Mouse (Mus musculus) megakaryocyte progenitor cell, adult 5-6 weeks (primary cell): ENCODE data around the gene Col24a1. TPM values are rescaled to one million over a fixed set of nuclear protein-coding genes. Genes with fewer than 3 reads are reported as not detected.
A peak's percentile ranks its signal among the peaks of the same experiment; 100 is the strongest.
"Not testable (repeated sequence)": the region's sequence is repeated elsewhere in the genome, so short reads cannot be mapped to it uniquely, and the experiment has no call there.

ENCODE experiments used
- ATAC-seq: replicated peaks from 2 replicates; pipeline ENCODE4 v1.8.0; 2016; ENCODE audit warnings: mild to moderate bottlenecking, moderate TSS enrichment, inconsistent platforms; ENCODE audit not compliant: poor library complexity
- total RNA-seq, 2 experiments: library from RNA; stranded (forward) in 1 of 2; stranded (reverse) in 1 of 2; fragments of 157-497, 149-512 nt in 1 of 2; fragments of 200-1000 nt in 1 of 2; gene quantifications; 2 replicates each; pipeline versions ENCODE4 v1.2.3 to v1.2.4; 2015 to 2017

Col24a1 gene
- total RNA-seq, 2 experiments from 2014 or later = not detected

DNA sequence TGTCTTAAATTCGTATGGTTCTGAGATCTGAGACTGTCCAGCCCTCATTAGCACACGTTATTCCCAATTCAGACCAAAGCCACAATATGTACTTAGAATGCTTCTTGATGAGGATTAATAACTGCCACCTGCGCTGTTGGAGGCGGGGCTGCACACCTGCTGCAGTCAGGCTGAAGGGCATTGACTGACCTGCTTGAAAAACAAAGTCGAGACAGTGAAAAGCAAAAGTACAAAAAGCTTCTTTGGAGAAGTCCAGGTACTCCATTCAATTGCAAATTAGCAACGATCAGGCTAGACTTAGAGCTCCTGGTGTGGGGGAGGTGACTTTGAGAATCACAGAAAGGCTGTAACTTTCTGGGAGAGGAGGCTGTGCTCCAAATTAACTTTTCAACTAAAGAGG, 150.9 kb downstream of the Col24a1 start:
- not testable (repeated sequence) for ATAC-seq

GRCm38 (mm10) chr3:145457039-145457438, 164.8 kb downstream of the Col24a1 start:
- no peak for ATAC-seq

DNA sequence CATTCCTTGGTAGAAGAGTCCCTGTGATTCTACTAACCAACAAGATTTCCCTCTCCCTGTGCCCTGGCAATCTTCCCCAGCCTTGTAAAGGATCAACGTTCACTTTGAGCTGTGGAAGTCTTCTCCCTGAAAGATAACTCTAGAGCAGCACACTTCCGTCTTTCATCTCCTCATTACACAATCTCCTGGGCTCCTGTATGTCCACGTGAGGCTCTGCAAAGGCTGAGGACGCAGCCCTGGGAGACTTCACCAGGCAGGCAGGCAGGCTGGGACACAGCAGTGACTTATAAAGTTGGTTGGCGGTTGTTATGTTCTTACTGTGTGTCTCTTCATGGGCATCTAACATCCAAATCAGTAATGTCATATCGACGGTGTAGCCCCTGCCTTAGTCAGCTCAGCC, 170.1 kb downstream of the Col24a1 start:
- no peak for ATAC-seq

GRCm38 (mm10) chr3:145463731-145464130, 171.5 kb downstream of the Col24a1 start:
- no peak for ATAC-seq

DNA sequence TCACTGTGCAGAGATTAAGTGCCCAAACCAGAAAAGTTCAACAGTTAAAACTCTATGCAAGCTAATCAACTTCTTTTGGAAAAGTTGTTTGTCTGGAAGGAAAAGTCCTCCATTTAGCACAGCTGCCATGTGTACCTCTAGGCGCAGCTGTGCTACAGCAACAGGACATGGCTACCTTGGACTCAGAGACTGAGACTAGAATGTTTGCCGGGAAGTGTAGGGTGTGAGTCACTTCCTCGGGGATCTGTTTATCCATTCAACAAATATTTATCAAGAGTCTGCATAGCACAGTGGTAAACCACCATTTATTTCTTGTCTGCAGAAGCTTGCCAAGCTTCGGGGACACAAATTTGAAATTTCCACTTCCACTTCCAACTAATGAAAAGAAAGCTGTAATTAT, 178.8 kb downstream of the Col24a1 start:
- no peak for ATAC-seq

GRCm38 (mm10) chr3:145474163-145474562, 181.9 kb downstream of the Col24a1 start:
- no peak for ATAC-seq

- no peak for ATAC-seq
Observed at GRCm38 (mm10) chr3:145476634-145477033, 184.4 kb downstream of the Col24a1 start.

- no peak for ATAC-seq
Observed at GRCm38 (mm10) chr3:145477074-145477473, 184.8 kb downstream of the Col24a1 start.

- ATAC-seq = no peak
Observed at GRCm38 (mm10) chr3:145478446-145478845, 186.2 kb downstream of the Col24a1 start.

- ATAC-seq = no peak
Observed at GRCm38 (mm10) chr3:145490279-145490678, 198.0 kb downstream of the Col24a1 start.

GRCm38 (mm10) chr3:145491326-145491725, 199.1 kb downstream of the Col24a1 start:
- ATAC-seq = no peak

- no peak for ATAC-seq
Observed at GRCm38 (mm10) chr3:145498127-145498526, 205.9 kb downstream of the Col24a1 start.

GRCm38 (mm10) chr3:145498893-145499292, 206.6 kb downstream of the Col24a1 start:
- ATAC-seq = no peak

DNA sequence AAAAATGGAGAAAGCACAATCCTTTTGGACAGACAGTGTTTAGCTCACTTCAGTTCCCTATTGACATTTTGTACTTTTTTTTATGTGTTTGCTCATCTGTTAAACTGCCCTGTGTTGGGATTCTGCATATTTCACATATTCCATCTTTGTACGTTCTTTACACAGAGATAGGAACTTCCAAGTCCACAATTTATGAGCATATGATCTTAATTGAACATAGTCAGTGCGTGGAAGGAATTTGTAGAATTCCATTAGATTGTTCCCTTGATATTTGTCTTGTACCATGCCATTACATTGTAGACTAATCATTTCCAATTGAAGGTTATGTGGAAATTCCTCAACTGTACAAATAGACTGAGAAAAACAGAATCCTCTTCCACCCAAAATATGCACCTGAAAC, 212.6 kb downstream of the Col24a1 start:
- no peak for ATAC-seq

GRCm38 (mm10) chr3:145508550-145508949, 216.3 kb downstream of the Col24a1 start:
- ATAC-seq = no peak

GRCm38 (mm10) chr3:145514197-145514596, 221.9 kb downstream of the Col24a1 start:
- no peak for ATAC-seq

GRCm38 (mm10) chr3:145521528-145522080, 229.3 kb downstream of the Col24a1 start:
- ATAC-seq = no peak

DNA sequence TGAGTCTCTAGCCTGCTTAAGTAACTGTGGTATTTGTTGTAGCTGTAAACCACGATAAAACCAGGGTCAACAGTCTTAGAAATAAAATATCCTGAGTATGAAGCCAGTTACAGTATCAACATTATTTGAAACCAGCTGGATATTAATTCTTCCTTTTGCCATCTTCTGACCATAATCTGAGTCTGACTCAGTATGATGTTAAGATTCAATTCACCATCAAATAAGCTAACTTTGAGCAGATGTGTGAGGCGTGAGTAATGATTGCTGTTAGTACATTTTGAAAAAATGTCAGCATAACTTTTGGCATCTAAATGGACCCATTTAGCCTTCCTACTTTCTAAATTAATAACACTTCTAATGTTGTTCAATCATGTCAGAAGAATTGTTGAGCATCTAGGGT, 230.0 kb downstream of the Col24a1 start:
- no peak for ATAC-seq

DNA sequence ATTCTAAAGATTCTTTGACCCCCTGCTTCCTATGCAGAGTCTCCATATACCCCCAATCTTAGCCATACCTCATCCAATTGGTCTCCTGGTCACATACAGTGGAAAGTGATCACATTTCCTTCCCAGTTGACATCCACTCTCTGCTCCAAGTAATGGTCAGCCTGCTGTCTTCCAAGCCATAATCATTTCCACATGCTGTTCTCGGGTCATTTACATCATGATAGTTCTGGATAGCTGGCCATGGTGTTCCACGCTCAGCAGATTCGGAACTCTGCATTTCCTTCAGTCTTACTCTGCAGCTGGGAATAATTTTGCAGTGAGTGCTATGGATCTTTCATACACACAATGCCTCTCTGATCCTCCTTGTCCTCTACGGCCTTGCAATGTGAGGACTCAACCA, 233.0 kb downstream of the Col24a1 start:
- ATAC-seq = no peak

GRCm38 (mm10) chr3:145537870-145538269, 245.6 kb downstream of the Col24a1 start:
- ATAC-seq = 0 out of 2 replicates have a peak, but pooled peaks have one; percentile 23

DNA sequence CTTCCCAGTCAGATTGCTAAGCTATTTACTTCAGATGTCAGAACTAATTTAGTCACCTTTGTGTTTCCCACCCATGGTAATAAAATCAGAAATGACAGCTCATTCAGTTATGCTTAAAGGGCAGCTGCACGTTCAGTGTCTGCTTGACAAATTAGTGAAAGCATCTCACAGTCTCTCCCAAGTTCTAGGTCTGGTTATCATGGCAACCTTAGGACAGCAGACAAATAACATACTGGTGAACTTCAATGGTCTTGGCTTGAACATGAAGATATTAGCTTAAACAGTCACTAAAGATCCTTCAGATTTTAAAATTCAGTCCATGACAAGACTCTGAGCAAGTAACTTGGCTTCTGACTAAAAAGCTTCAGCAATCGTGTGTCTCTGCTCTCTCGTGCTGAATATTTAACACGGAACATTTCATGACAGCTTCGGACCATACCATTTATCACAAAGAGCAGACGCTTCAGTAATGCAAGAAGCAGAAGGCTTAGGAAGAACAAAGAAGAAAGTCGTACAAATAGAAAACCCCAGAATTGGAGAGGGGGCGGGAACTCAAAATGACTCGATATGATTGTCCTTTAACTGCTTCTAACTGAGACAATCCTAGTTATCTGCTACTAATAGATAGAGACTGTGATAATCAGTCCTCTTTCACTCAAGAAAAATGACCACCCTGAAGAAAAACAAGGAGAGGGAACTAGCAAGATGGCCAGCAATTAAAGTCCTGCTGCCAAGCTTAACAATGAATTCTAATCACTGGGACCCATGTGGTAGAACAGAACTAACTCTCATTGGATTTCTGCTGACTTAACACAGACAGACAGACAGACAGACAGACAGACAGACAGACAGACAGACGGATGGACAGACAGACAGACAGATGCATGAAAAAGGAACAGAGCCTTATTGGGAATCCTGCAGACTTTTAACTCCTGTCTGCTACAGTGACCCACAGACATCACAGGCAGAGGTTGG, 256.5 kb downstream of the Col24a1 start:
- ATAC-seq = no peak

GRCm38 (mm10) chr3:145550216-145550615, 257.9 kb downstream of the Col24a1 start:
- no peak for ATAC-seq
